Mouse (Mus musculus) regulatory T cell (primary cell): ENCODE data around the gene Fam155a.

Source experiments
- in situ Hi-C: fragments of 300-600 bp; cut with MboI, MseI; formaldehyde crosslinking; loops from one replicate; pipeline ENCODE4 v1.15.1; 2025; ENCODE audit warnings: high pct_unique_total_duplicates

Fam155a gene

DNA sequence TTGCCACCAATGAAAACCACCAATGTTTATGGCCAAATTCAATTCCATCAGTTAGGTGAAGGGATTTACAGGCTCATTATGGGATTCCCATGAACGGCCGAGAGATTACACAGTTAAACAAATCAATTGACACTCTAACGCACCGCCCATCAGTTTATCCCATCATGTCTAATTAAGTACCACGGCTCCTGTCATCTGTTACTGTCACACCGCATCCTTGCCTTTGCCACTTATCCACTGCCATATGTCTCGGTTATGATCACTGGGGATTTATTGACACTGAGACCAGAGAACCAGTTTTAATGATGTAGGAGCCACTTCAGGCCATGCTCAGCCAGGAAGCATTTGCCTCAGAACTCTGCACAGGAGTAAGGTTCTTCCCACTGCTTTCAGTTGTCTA, 588.5 kb downstream of the Fam155a start:
- in situ Hi-C loops, result no loop called here

DNA sequence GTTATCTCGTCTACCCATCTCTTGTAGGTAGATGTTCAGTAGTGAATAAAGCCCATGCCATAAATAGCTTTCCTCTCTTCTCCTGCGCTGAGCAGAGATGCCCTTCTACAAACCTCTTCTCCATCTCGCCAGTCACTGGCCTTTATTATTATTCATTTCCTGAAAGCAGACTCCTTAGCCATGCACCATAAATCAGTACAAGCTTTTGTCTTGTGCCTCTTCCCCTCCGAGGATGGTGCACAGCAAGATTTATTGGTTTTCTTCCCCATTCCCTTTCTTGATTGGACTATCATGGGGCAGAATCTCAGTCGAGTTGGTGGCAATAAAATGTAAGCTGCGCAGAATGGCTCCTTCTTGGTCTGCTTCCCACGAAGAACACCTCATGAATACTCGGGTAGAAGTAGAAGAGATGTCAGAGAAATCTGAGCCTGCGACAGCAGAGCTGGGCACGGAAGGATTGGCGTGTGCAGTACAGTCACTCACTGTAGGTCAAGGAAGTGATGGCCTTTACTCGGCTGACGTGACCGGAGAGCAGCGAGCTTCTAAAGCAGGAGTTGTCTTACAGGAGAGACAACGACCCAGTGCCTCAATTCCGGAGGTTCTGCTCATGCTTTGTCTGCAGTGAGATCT, 590.2 kb downstream of the Fam155a start:
- in situ Hi-C loops, result no loop called here

DNA sequence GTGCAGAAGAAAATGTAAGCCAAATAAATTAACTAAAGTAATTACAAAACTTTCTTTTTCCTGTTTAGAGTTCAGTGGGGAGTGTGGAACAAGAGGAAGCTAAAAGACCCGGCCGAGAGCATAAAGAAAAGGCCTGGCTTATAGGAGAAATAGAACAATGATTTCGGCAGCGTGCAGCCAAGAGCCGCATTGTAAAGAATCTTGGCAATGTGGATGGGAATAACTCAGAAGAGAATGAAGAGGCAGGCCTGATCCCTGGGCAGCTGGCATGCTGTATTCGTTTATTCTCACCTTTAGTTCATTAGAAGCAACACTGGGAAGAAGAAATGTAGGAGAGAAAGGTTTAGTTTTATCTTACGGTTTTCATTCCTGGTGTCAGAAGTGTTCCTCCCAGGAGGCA, 594.0 kb downstream of the Fam155a start:
- in situ Hi-C loops, result no loop called here

DNA sequence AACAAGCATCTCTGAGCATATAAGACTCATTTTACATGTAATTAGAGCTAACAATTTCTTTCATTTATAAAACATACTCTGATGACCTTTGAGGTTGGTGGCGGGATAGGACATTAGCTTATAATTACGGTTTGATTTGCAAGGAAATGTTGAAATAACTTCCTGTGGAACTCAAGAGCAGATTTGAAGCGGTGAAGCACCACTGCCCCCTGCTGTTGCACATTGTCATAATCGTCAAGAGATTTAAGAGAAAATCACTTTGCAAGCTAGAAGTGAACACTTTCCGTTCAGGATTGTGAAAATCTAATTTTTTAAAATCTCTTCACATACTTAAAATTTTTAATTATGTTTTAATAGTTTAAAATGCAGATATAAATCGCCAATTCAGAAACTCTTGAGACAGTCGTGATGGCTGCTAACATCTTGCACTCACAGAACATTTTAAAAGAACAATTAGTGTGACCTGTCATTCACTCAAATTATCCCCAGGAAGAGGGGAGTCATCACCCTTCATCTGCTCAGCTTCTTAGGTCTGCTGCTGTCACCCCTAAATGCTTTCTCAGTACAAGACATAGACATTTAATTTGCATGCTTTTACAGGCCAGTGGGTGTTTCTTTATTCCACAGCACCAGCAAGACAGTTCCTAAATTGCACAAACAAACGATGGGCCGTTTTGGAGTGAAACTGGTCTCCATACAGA, 595.9 kb downstream of the Fam155a start:
- in situ Hi-C loops, result no loop called here

DNA sequence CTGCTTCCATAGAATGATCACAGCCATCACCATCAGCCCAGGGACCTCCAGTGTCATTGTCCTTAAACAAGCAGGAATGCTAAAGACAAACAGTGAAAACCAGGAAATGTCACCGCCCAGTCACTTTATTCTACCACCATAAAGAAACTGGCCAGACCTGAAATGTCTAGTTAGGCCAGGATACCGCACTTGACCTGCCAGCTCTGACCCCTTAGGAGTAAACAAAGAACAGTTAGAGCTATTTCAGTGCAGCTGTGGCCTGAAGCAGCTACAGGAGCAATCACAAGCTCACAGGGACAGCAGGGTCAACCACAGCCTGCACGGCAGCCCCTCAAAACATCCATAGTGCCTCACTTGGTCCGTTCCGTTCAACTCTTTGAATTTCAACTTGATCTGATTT, 599.1 kb downstream of the Fam155a start:
- in situ Hi-C loops, result no loop called here

DNA sequence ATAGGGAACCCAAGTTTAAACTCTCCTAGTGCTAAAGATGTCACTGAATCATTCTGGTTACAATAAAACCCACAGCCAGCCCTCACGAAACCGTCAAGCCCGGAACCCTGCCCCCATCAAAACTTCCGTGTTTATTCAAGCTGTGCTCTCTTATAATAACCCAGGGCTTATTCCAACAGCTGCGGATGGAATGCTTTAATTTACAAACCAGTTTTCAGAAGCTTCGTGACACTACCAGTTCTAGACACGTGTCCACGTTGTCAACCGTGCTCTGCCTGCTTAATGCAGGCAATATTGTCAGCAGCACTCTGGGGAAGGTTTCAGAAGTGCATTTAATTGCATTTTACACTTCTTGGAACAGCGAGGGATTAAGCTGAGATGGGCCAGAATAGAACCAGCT, 603.0 kb downstream of the Fam155a start:
- in situ Hi-C loops, result no loop called here

DNA sequence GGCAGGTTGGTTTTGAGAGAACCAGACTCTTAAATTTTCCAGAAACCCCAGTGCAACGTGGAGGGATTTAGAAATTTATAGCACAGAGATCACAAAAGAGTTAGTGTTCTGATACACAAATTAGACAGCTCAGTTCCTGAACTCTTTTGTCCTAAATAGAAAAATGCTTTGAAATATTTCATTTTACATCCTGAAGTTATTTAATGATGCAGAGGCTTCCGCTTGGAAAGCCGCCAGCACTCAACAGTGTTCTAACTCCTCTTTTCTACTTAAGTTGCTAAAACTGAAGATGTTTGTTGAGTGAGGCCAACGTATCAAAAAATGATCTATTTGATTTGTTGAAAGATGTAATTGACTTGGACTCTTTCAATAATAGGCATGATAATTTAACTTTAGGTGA, 609.4 kb downstream of the Fam155a start:
- in situ Hi-C loops, result no loop called here

DNA sequence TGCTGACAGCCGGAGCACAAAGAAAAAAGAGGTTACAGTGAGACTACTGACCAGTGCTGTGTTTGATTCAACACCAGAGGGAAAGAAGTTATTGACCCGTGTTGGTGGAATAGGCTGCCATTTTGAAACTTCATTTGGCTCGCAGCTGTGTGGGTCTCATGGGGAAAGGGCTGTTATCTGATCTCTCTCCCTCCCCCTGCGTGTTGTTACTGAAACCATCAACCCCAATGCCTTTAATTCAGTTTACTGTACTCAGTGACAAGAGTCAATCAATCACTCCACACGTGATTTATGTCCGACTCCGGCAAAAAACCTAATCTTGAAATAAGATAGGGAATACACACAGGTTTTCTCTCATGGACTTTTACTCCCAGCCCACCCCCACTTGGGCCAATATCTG, 611.6 kb downstream of the Fam155a start:
- in situ Hi-C loops, result no loop called here

DNA sequence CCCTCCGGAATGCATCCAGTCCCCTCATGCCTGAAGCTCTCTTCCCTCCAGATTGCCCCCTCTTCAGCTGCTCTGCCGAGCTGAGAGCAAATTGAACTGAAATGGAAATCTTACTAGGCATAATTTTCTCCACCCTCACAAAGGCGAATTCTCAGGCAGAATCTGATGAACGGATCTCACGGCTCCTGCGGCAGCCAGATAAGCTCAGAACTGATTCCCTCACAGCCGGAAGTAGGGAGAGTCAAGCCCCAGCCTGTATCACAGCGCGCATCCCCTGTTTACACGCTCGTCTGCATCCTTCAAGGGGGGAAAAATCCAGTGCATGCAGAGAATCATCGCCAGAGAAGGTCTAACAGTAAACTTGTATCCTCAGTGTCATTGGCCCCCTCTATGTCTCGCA, 612.3 kb downstream of the Fam155a start:
- in situ Hi-C loops, result no loop called here

DNA sequence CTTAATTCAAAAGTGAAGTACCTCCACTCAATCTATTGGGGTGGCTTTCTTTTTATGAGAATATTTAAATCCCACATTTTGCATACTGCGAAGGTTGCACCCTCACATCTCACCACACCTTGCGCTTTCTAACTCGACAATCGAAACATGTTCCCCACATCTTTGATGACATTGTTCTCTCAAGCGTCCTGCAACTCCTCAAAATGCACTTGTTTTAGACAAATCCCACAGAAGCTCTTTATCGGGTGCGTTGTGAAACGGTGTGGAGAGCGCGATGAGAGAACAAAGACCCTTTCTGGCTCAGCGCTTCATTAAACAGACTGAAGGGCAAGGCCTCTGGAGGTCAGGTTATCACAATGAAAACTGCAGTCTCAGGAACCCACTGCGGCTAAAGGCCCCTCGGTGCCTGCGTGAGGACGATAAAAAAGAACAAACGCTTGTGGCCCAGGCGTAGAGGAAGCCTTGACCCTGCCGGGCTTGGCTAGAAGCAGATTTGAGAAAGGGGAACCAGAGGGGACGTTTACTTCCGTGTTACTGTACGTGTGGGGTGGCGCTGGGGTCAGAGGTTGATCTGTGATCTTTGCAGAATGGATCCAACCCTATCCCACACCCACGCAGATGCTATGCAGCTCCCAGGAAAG, 613.7 kb downstream of the Fam155a start:
- in situ Hi-C loops, result no loop called here
